Mouse (Mus musculus) CH12.LX (cell line): ENCODE data around the gene Kctd15. TPM values are rescaled to one million over a fixed set of nuclear protein-coding genes. Genes with fewer than 3 reads are reported as not detected.

Source experiments
- DNase-seq: peaks from one replicate; pipeline ENCODE4 v3.0.0-alpha.2; 2013; ENCODE audit errors: extremely low read depth
- H3K27ac ChIP-seq: 2 replicates; pipeline ENCODE4 v1.5.1; 2012; ENCODE audit warnings: low read depth, mild to moderate bottlenecking, control low read depth, moderate library complexity; ENCODE audit not compliant: insufficient read depth
- H3K27me3 ChIP-seq: replicated peaks from 2 replicates; pipeline ENCODE3; 2012; ENCODE audit warnings: inconsistent platforms
- H3K36me3 ChIP-seq, 2 experiments: replicated peaks in 1 of 2; 2 replicates each; pipeline versions ENCODE3 to v1.6.1; 2012; ENCODE audit warnings: inconsistent platforms in 1 of 2, low read length in 1 of 2, mild to moderate bottlenecking in 1 of 2, mixed read lengths in 1 of 2, moderate library complexity in 1 of 2; ENCODE audit not compliant: control insufficient read depth in 1 of 2, insufficient read depth in 1 of 2
- H3K4me1 ChIP-seq, 2 experiments: 2 replicates each; pipeline ENCODE4 v1.6.1; 2012; ENCODE audit warnings: inconsistent platforms in 1 of 2, moderate library complexity in 1 of 2; ENCODE audit not compliant: insufficient read depth in 2 of 2, control insufficient read depth in 1 of 2
- H3K4me2 ChIP-seq: 2 replicates; pipeline ENCODE4 v1.6.1; 2012; ENCODE audit warnings: low read depth, mild to moderate bottlenecking, control low read depth; ENCODE audit not compliant: poor library complexity, insufficient read depth, severe bottlenecking
- H3K4me3 ChIP-seq, 3 experiments: fragments of 150-350 bp in 1 of 3; sonication (generic) in 1 of 3; replicated peaks in 1 of 3; 2 replicates each; pipeline versions ENCODE3 to v1.5.1; 2011 to 2012; ENCODE audit warnings: low read depth in 2 of 3, low read length in 2 of 3, mild to moderate bottlenecking in 2 of 3, moderate library complexity in 2 of 3, control low read depth in 1 of 3, improper control_type of control experiment in 1 of 3, inconsistent platforms in 1 of 3, mixed read lengths in 1 of 3; ENCODE audit not compliant: poor library complexity in 1 of 3
- H3K79me2 ChIP-seq: replicated peaks from 2 replicates; pipeline ENCODE4 v1.6.1; 2012; ENCODE audit warnings: mild to moderate bottlenecking, moderate library complexity; ENCODE audit not compliant: control insufficient read depth, poor library complexity, insufficient read depth, severe bottlenecking; ENCODE audit errors: extremely low read depth
- H3K9ac ChIP-seq: 2 replicates; pipeline ENCODE4 v1.6.1; 2012; ENCODE audit warnings: low read depth, mild to moderate bottlenecking, control low read depth, moderate library complexity; ENCODE audit not compliant: insufficient read depth
- H3K9me3 ChIP-seq: replicated peaks from 2 replicates; pipeline ENCODE3; 2012; ENCODE audit warnings: low read length, inconsistent platforms, mixed read lengths
- BHLHE40 ChIP-seq: IDR thresholded peaks from 2 replicates; pipeline ENCODE4 v1.6.1; 2011; ENCODE audit warnings: mild to moderate bottlenecking, low read depth, low read length, improper control_type of control experiment
- CTCF ChIP-seq, 2 experiments: IDR thresholded peaks in 1 of 2; conservative IDR thresholded peaks in 1 of 2; 2 replicates each; pipeline ENCODE4 v1.5.1; 2011 to 2012; ENCODE audit warnings: low read depth in 2 of 2, low read length in 2 of 2, improper control_type of control experiment in 1 of 2, inconsistent platforms in 1 of 2, mild to moderate bottlenecking in 1 of 2, moderate library complexity in 1 of 2
- ELF1 ChIP-seq: IDR thresholded peaks from 2 replicates; pipeline ENCODE4 v1.6.1; 2014; ENCODE audit warnings: low read depth, mild to moderate bottlenecking, inconsistent platforms, low read length, improper control_type of control experiment
- ETS1 ChIP-seq: conservative IDR thresholded peaks from 2 replicates; pipeline ENCODE4 v1.6.1; 2012; ENCODE audit warnings: low read depth, mild to moderate bottlenecking, inconsistent platforms, low read length, improper control_type of control experiment, moderate library complexity
- GABPA ChIP-seq: IDR thresholded peaks from 2 replicates; pipeline ENCODE4 v1.6.1; 2012; ENCODE audit warnings: low read depth, low read length, improper control_type of control experiment, inconsistent platforms; ENCODE audit not compliant: insufficient replicate concordance
- KAT2A ChIP-seq: IDR thresholded peaks from 2 replicates; pipeline ENCODE4 v1.6.1; 2012; ENCODE audit warnings: low read length, improper control_type of control experiment, inconsistent platforms; ENCODE audit not compliant: insufficient replicate concordance
- MAFK ChIP-seq: IDR thresholded peaks from 2 replicates; pipeline ENCODE4 v1.6.1; 2011; ENCODE audit warnings: low read length, improper control_type of control experiment; ENCODE audit not compliant: insufficient replicate concordance
- MAX ChIP-seq: IDR thresholded peaks from 2 replicates; pipeline ENCODE4 v1.6.1; 2011; ENCODE audit warnings: low read length, improper control_type of control experiment
- MAZ ChIP-seq: IDR thresholded peaks from 2 replicates; pipeline ENCODE4 v1.6.1; 2012; ENCODE audit warnings: low read depth, mild to moderate bottlenecking, inconsistent platforms, low read length, improper control_type of control experiment, moderate library complexity
- MEF2A ChIP-seq: IDR thresholded peaks from 2 replicates; pipeline ENCODE4 v1.6.1; 2014; ENCODE audit warnings: low read depth, mild to moderate bottlenecking, inconsistent platforms, low read length, improper control_type of control experiment, borderline replicate concordance
- MYC ChIP-seq: IDR thresholded peaks from 2 replicates; pipeline ENCODE4 v1.6.1; 2011; ENCODE audit warnings: low read depth, mild to moderate bottlenecking, improper control_type of control experiment, low read length
- NELFE ChIP-seq: IDR thresholded peaks from 2 replicates; pipeline ENCODE4 v1.6.1; 2011; ENCODE audit warnings: low read depth, low read length, improper control_type of control experiment
- NRF1 ChIP-seq: IDR thresholded peaks from 2 replicates; pipeline ENCODE4 v1.6.1; 2014; ENCODE audit warnings: low read depth, mild to moderate bottlenecking, inconsistent platforms, low read length, improper control_type of control experiment, moderate library complexity
- PAX5 ChIP-seq: IDR thresholded peaks from 2 replicates; pipeline ENCODE4 v1.6.1; 2012; ENCODE audit warnings: low read length, inconsistent platforms, mixed read lengths
- POLR2AphosphoS2 ChIP-seq: IDR thresholded peaks from 2 replicates; pipeline ENCODE4 v1.6.1; 2011; ENCODE audit warnings: low read depth, low read length, improper control_type of control experiment
- RAD21 ChIP-seq: IDR thresholded peaks from 2 replicates; pipeline ENCODE4 v1.6.1; 2011; ENCODE audit warnings: low read depth, mild to moderate bottlenecking, low read length, improper control_type of control experiment, moderate library complexity
- RCOR1 ChIP-seq: conservative IDR thresholded peaks from 2 replicates; pipeline ENCODE4 v1.6.1; 2012; ENCODE audit warnings: low read depth, mild to moderate bottlenecking, inconsistent platforms, low read length, improper control_type of control experiment
- SIN3A ChIP-seq: IDR thresholded peaks from 2 replicates; pipeline ENCODE4 v1.6.1; 2012; ENCODE audit warnings: low read length, improper control_type of control experiment, inconsistent platforms
- SMC3 ChIP-seq: IDR thresholded peaks from 2 replicates; pipeline ENCODE4 v1.6.1; 2011; ENCODE audit warnings: low read depth, low read length, improper control_type of control experiment
- TBP ChIP-seq: conservative IDR thresholded peaks from 2 replicates; pipeline ENCODE4 v1.6.1; 2011; ENCODE audit warnings: low read depth, low read length, improper control_type of control experiment
- UBTF ChIP-seq: IDR thresholded peaks from 2 replicates; pipeline ENCODE4 v1.6.1; 2012; ENCODE audit warnings: low read depth, mild to moderate bottlenecking, inconsistent platforms, low read length, improper control_type of control experiment, moderate library complexity
- USF1 ChIP-seq: IDR thresholded peaks from 2 replicates; pipeline ENCODE4 v1.6.1; 2014; ENCODE audit warnings: low read depth, mild to moderate bottlenecking, inconsistent platforms, low read length, improper control_type of control experiment
- USF2 ChIP-seq: conservative IDR thresholded peaks from 2 replicates; pipeline ENCODE4 v1.6.1; 2011; ENCODE audit warnings: low read depth, low read length, improper control_type of control experiment
- ZMIZ1 ChIP-seq: IDR thresholded peaks from 2 replicates; pipeline ENCODE4 v1.6.1; 2012; ENCODE audit warnings: low read depth, mild to moderate bottlenecking, inconsistent platforms, low read length, improper control_type of control experiment
- dilution Hi-C: fragments of 300-500 bp; cut with MboI; formaldehyde crosslinking; loops from 2 replicates; pipeline ENCODE4 v1.14.3; 2020; ENCODE audit warnings: low sequenced_read_pairs; ENCODE audit not compliant: extremely low pct_unique_long_range_greater_than_20kb, extremely low pct_ligation_motif_present
- in situ Hi-C: fragments of 300-500 bp; cut with MboI; formaldehyde crosslinking; loops from 3 replicates; pipeline ENCODE4 v1.14.3; 2019; ENCODE audit warnings: low sequenced_read_pairs, low pct_ligation_motif_present, low pct_unique_long_range_greater_than_20kb, mixed read lengths
- polyA plus RNA-seq: library from polyadenylated mRNA; unstranded; fragments of >175 nt; gene quantifications from 2 replicates; pipeline ENCODE4 v1.2.1, GENCODE M21; 2012; ENCODE audit warnings: low read depth; ENCODE audit not compliant: insufficient read length
- total RNA-seq, 2 experiments: library from RNA; depleted of rRNA; stranded (reverse); fragments of 300-350 nt in 1 of 2; fragments of >200 nt in 1 of 2; gene quantifications; 2 replicates each; pipeline ENCODE4 v1.2.3; 2012 to 2014

The Kctd15 gene
- total and polyA plus RNA-seq, 3 experiments: 21.6 to 39.0 (median 24.0) TPM

DNA sequence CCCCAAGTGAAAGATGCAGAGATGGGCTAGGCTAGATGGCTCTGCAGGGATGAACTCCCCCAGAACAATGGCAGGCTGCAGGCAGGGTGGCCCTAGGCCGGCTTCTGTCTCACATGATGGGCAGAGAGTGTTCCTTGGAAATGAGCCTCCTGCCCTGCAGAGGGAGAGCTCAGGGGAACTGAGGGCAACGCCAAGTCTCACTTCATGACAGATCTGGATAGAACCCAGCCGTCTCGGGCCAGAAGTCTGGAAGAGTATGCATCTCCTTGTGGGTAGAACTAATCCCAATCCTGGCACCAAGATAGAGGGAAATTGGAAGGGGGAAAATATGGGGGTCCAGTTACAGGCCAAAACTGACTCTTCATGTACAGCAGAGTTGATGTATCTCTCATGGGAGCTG is 36.5 kb upstream of the Kctd15 start:
- no peaks in the 10 kb centered on the region for H3K9me3 ChIP-seq
- TF ChIP-seq USF2 (no peak), MYC (no peak), SMC3 (no peak), USF1 (no peak), CTCF (conservative IDR thresholded peaks at IDR 0.05 in 1 of 2, IDR thresholded peaks at IDR 0.05 in 1 of 2; ENCODE audit: low read depth in 2 of 2, low read length in 2 of 2) (no peak), POLR2AphosphoS2 (no peak), MAZ (no peak), MAFK (no peak), MEF2A (no peak), PAX5 (no peak), NRF1 (no peak), BHLHE40 (no peak), RAD21 (no peak), KAT2A (no peak), GABPA (no peak), RCOR1 (no peak), ELF1 (no peak)
- peaks cover 51% of the 10 kb centered on the region for H3K27me3 ChIP-seq

DNA sequence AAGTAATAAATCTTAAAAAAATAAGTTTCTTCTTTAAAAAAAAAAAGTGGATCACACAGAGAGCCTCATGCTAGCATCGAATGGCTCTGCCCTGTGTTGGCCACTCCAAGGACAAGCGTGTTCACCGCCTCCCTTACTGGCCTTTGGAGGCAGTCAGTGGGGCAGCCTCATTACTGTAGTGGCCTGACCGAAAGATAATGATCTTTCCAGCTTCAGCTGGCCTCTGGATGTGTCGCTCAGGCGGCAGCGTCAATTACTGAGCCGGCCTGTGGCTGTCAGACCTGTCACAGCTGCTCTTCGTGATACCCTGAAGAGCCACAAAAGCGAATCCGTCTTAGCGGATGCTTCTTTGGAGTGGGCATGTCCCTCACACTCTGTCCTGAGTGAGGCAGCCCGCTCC is 33.6 kb upstream of the Kctd15 start:
- Histone ChIP-seq H3K4me1 (peaks cover 0 to 4% of the 10 kb centered on the region in 2 experiments; a peak in 2 of 4 replicates), H3K27me3 (peaks cover 51% of the 10 kb centered on the region), H3K36me3 (no peaks in the 10 kb centered on the region), H3K4me3 (no peak overlapping the region), H3K79me2 (no peaks in the 10 kb centered on the region), H3K9ac (no peak overlapping the region), H3K27ac (no peak overlapping the region), H3K9me3 (no peaks in the 10 kb centered on the region), H3K4me2 (no peak overlapping the region)
- TF ChIP-seq MAX (no peak), UBTF (no peak), ZMIZ1 (no peak), SIN3A (no peak), NELFE (no peak), TBP (no peak), RCOR1 (no peak), GABPA (no peak), ETS1 (no peak), USF1 (no peak)
- dilution Hi-C loops (no loop called here), in situ Hi-C loops (no loop called here)
- DNase-seq: no peak

More for the DNA sequence above, 36.5 kb upstream of the Kctd15 start:
- Histone ChIP-seq H3K79me2 (no peaks in the 10 kb centered on the region), H3K27ac (no peak overlapping the region), H3K36me3 (no peaks in the 10 kb centered on the region), H3K4me2 (no peak overlapping the region), H3K4me1 (peaks cover 0 to 4% of the 10 kb centered on the region in 2 experiments; a peak in 1 of 4 replicates), H3K9ac (no peak overlapping the region), H3K4me3 (no peak overlapping the region)
- in situ Hi-C loops: no loop called here
- no peak for DNase-seq
- dilution Hi-C loops: no loop called here
